Mouse (Mus musculus) CH12.LX (cell line): ENCODE data around the gene Cyth3. TPM values are rescaled to one million over a fixed set of nuclear protein-coding genes. Genes with fewer than 3 reads are reported as not detected.

Source experiments
- DNase-seq: peaks from one replicate; pipeline ENCODE4 v3.0.0-alpha.2; 2013; ENCODE audit errors: extremely low read depth
- H3K27ac ChIP-seq: 2 replicates; pipeline ENCODE4 v1.5.1; 2012; ENCODE audit warnings: low read depth, mild to moderate bottlenecking, control low read depth, moderate library complexity; ENCODE audit not compliant: insufficient read depth
- H3K27me3 ChIP-seq: replicated peaks from 2 replicates; pipeline ENCODE3; 2012; ENCODE audit warnings: inconsistent platforms
- H3K36me3 ChIP-seq, 2 experiments: replicated peaks in 1 of 2; 2 replicates each; pipeline versions ENCODE3 to v1.6.1; 2012; ENCODE audit warnings: inconsistent platforms in 1 of 2, low read length in 1 of 2, mild to moderate bottlenecking in 1 of 2, mixed read lengths in 1 of 2, moderate library complexity in 1 of 2; ENCODE audit not compliant: control insufficient read depth in 1 of 2, insufficient read depth in 1 of 2
- H3K4me1 ChIP-seq, 2 experiments: 2 replicates each; pipeline ENCODE4 v1.6.1; 2012; ENCODE audit warnings: inconsistent platforms in 1 of 2, moderate library complexity in 1 of 2; ENCODE audit not compliant: insufficient read depth in 2 of 2, control insufficient read depth in 1 of 2
- H3K4me2 ChIP-seq: 2 replicates; pipeline ENCODE4 v1.6.1; 2012; ENCODE audit warnings: low read depth, mild to moderate bottlenecking, control low read depth; ENCODE audit not compliant: poor library complexity, insufficient read depth, severe bottlenecking
- H3K4me3 ChIP-seq, 3 experiments: fragments of 150-350 bp in 1 of 3; sonication (generic) in 1 of 3; replicated peaks in 1 of 3; 2 replicates each; pipeline versions ENCODE3 to v1.5.1; 2011 to 2012; ENCODE audit warnings: low read depth in 2 of 3, low read length in 2 of 3, mild to moderate bottlenecking in 2 of 3, moderate library complexity in 2 of 3, control low read depth in 1 of 3, improper control_type of control experiment in 1 of 3, inconsistent platforms in 1 of 3, mixed read lengths in 1 of 3; ENCODE audit not compliant: poor library complexity in 1 of 3
- H3K79me2 ChIP-seq: replicated peaks from 2 replicates; pipeline ENCODE4 v1.6.1; 2012; ENCODE audit warnings: mild to moderate bottlenecking, moderate library complexity; ENCODE audit not compliant: control insufficient read depth, poor library complexity, insufficient read depth, severe bottlenecking; ENCODE audit errors: extremely low read depth
- H3K9ac ChIP-seq: 2 replicates; pipeline ENCODE4 v1.6.1; 2012; ENCODE audit warnings: low read depth, mild to moderate bottlenecking, control low read depth, moderate library complexity; ENCODE audit not compliant: insufficient read depth
- H3K9me3 ChIP-seq: replicated peaks from 2 replicates; pipeline ENCODE3; 2012; ENCODE audit warnings: low read length, inconsistent platforms, mixed read lengths
- BHLHE40 ChIP-seq: IDR thresholded peaks from 2 replicates; pipeline ENCODE4 v1.6.1; 2011; ENCODE audit warnings: mild to moderate bottlenecking, low read depth, low read length, improper control_type of control experiment
- CHD2 ChIP-seq: IDR thresholded peaks from 2 replicates; pipeline ENCODE4 v1.6.1; 2011; ENCODE audit warnings: low read length, improper control_type of control experiment
- CTCF ChIP-seq, 2 experiments: IDR thresholded peaks in 1 of 2; conservative IDR thresholded peaks in 1 of 2; 2 replicates each; pipeline ENCODE4 v1.5.1; 2011 to 2012; ENCODE audit warnings: low read depth in 2 of 2, low read length in 2 of 2, improper control_type of control experiment in 1 of 2, inconsistent platforms in 1 of 2, mild to moderate bottlenecking in 1 of 2, moderate library complexity in 1 of 2
- ELF1 ChIP-seq: IDR thresholded peaks from 2 replicates; pipeline ENCODE4 v1.6.1; 2014; ENCODE audit warnings: low read depth, mild to moderate bottlenecking, inconsistent platforms, low read length, improper control_type of control experiment
- ETS1 ChIP-seq: conservative IDR thresholded peaks from 2 replicates; pipeline ENCODE4 v1.6.1; 2012; ENCODE audit warnings: low read depth, mild to moderate bottlenecking, inconsistent platforms, low read length, improper control_type of control experiment, moderate library complexity
- HCFC1 ChIP-seq: IDR thresholded peaks from 2 replicates; pipeline ENCODE4 v1.6.1; 2012; ENCODE audit warnings: low read depth, mild to moderate bottlenecking, inconsistent platforms, low read length, improper control_type of control experiment
- IRF4 ChIP-seq: IDR thresholded peaks from 2 replicates; pipeline ENCODE4 v1.6.1; 2014; ENCODE audit warnings: low read depth, mild to moderate bottlenecking, inconsistent platforms, low read length, improper control_type of control experiment
- MAX ChIP-seq: IDR thresholded peaks from 2 replicates; pipeline ENCODE4 v1.6.1; 2011; ENCODE audit warnings: low read length, improper control_type of control experiment
- MAZ ChIP-seq: IDR thresholded peaks from 2 replicates; pipeline ENCODE4 v1.6.1; 2012; ENCODE audit warnings: low read depth, mild to moderate bottlenecking, inconsistent platforms, low read length, improper control_type of control experiment, moderate library complexity
- MEF2A ChIP-seq: IDR thresholded peaks from 2 replicates; pipeline ENCODE4 v1.6.1; 2014; ENCODE audit warnings: low read depth, mild to moderate bottlenecking, inconsistent platforms, low read length, improper control_type of control experiment, borderline replicate concordance
- MXI1 ChIP-seq: IDR thresholded peaks from 2 replicates; pipeline ENCODE4 v1.6.1; 2011; ENCODE audit warnings: mild to moderate bottlenecking, low read depth, low read length, improper control_type of control experiment
- NRF1 ChIP-seq: IDR thresholded peaks from 2 replicates; pipeline ENCODE4 v1.6.1; 2014; ENCODE audit warnings: low read depth, mild to moderate bottlenecking, inconsistent platforms, low read length, improper control_type of control experiment, moderate library complexity
- PAX5 ChIP-seq: IDR thresholded peaks from 2 replicates; pipeline ENCODE4 v1.6.1; 2012; ENCODE audit warnings: low read length, inconsistent platforms, mixed read lengths
- POLR2A ChIP-seq: IDR thresholded peaks from 2 replicates; pipeline ENCODE4 v1.6.1; 2011; ENCODE audit warnings: low read depth, mild to moderate bottlenecking, improper control_type of control experiment, low read length
- POLR2AphosphoS2 ChIP-seq: IDR thresholded peaks from 2 replicates; pipeline ENCODE4 v1.6.1; 2011; ENCODE audit warnings: low read depth, low read length, improper control_type of control experiment
- RAD21 ChIP-seq: IDR thresholded peaks from 2 replicates; pipeline ENCODE4 v1.6.1; 2011; ENCODE audit warnings: low read depth, mild to moderate bottlenecking, low read length, improper control_type of control experiment, moderate library complexity
- RCOR1 ChIP-seq: conservative IDR thresholded peaks from 2 replicates; pipeline ENCODE4 v1.6.1; 2012; ENCODE audit warnings: low read depth, mild to moderate bottlenecking, inconsistent platforms, low read length, improper control_type of control experiment
- SIN3A ChIP-seq: IDR thresholded peaks from 2 replicates; pipeline ENCODE4 v1.6.1; 2012; ENCODE audit warnings: low read length, improper control_type of control experiment, inconsistent platforms
- TBP ChIP-seq: conservative IDR thresholded peaks from 2 replicates; pipeline ENCODE4 v1.6.1; 2011; ENCODE audit warnings: low read depth, low read length, improper control_type of control experiment
- USF1 ChIP-seq: IDR thresholded peaks from 2 replicates; pipeline ENCODE4 v1.6.1; 2014; ENCODE audit warnings: low read depth, mild to moderate bottlenecking, inconsistent platforms, low read length, improper control_type of control experiment
- USF2 ChIP-seq: conservative IDR thresholded peaks from 2 replicates; pipeline ENCODE4 v1.6.1; 2011; ENCODE audit warnings: low read depth, low read length, improper control_type of control experiment
- ZC3H11A ChIP-seq: IDR thresholded peaks from 2 replicates; pipeline ENCODE4 v1.6.1; 2012; ENCODE audit warnings: low read depth, mild to moderate bottlenecking, inconsistent platforms, low read length, improper control_type of control experiment
- ZKSCAN1 ChIP-seq: IDR thresholded peaks from 2 replicates; pipeline ENCODE4 v1.6.1; 2012; ENCODE audit warnings: low read depth, inconsistent platforms, low read length, improper control_type of control experiment, borderline replicate concordance
- ZMIZ1 ChIP-seq: IDR thresholded peaks from 2 replicates; pipeline ENCODE4 v1.6.1; 2012; ENCODE audit warnings: low read depth, mild to moderate bottlenecking, inconsistent platforms, low read length, improper control_type of control experiment
- ZNF384 ChIP-seq: IDR thresholded peaks from 2 replicates; pipeline ENCODE4 v1.6.1; 2012; ENCODE audit warnings: low read depth, low read length, improper control_type of control experiment, inconsistent platforms
- dilution Hi-C: fragments of 300-500 bp; cut with MboI; formaldehyde crosslinking; loops from 2 replicates; pipeline ENCODE4 v1.14.3; 2020; ENCODE audit warnings: low sequenced_read_pairs; ENCODE audit not compliant: extremely low pct_unique_long_range_greater_than_20kb, extremely low pct_ligation_motif_present
- in situ Hi-C: fragments of 300-500 bp; cut with MboI; formaldehyde crosslinking; loops from 3 replicates; pipeline ENCODE4 v1.14.3; 2019; ENCODE audit warnings: low sequenced_read_pairs, low pct_ligation_motif_present, low pct_unique_long_range_greater_than_20kb, mixed read lengths
- polyA plus RNA-seq: library from polyadenylated mRNA; unstranded; fragments of >175 nt; gene quantifications from 2 replicates; pipeline ENCODE4 v1.2.1, GENCODE M21; 2012; ENCODE audit warnings: low read depth; ENCODE audit not compliant: insufficient read length
- total RNA-seq, 2 experiments: library from RNA; depleted of rRNA; stranded (reverse); fragments of 300-350 nt in 1 of 2; fragments of >200 nt in 1 of 2; gene quantifications; 2 replicates each; pipeline ENCODE4 v1.2.3; 2012 to 2014

Gene Cyth3
- total and polyA plus RNA-seq, 3 experiments = 3.3 to 5.4 (median 4.8) TPM

DNA sequence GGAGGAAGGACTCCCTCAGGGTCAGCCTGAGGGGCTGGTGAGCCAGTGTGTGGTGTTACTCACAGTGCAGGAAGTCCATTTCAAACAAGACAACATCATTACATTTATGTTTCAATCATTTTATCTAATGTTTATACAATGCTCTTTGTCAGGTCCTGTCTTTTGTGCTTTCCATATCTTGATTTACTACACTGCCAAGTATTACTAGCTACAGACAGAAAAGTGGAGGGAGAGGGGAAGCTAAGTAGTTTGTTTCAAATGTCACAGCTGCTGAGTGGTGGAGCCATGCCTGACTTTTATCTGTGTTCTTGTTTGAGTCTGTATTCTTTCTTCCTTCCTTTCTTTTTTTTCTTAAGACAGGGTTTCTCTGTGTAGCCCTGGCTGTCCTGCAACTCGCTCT lies 5.7 kb downstream of the Cyth3 start:
- Histone ChIP-seq H3K9ac (no peak overlapping the region), H3K79me2 (no peaks in the 10 kb centered on the region), H3K4me3 (no peak overlapping the region), H3K9me3 (peaks cover 5% of the 10 kb centered on the region), H3K27me3 (peaks cover 5% of the 10 kb centered on the region), H3K4me2 (no peak overlapping the region), H3K36me3 (no peaks in the 10 kb centered on the region), H3K4me1 (peaks cover 0 to 5% of the 10 kb centered on the region in 2 experiments; a peak in 2 of 4 replicates)
- dilution Hi-C loops (no loop called here), in situ Hi-C loops (loop anchor here (10.0 kb wide), 1 partner anchor 67 kb away; no protein-coding TSS in a partner anchor)
- DNase-seq = no peak
- TF ChIP-seq RCOR1 (no peak), POLR2AphosphoS2 (no peak), MAX (no peak), ZKSCAN1 (no peak), POLR2A (no peak), CTCF (conservative IDR thresholded peaks at IDR 0.05 in 1 of 2, IDR thresholded peaks at IDR 0.05 in 1 of 2; ENCODE audit: low read depth in 2 of 2, low read length in 2 of 2) (no peak), SIN3A (no peak), BHLHE40 (no peak), IRF4 (no peak), CHD2 (no peak), ETS1 (no peak), ZC3H11A (no peak), TBP (no peak)
- TF ChIP-seq, all 38 proteins: peak for 0
- no peak overlapping the region for H3K27ac ChIP-seq

DNA sequence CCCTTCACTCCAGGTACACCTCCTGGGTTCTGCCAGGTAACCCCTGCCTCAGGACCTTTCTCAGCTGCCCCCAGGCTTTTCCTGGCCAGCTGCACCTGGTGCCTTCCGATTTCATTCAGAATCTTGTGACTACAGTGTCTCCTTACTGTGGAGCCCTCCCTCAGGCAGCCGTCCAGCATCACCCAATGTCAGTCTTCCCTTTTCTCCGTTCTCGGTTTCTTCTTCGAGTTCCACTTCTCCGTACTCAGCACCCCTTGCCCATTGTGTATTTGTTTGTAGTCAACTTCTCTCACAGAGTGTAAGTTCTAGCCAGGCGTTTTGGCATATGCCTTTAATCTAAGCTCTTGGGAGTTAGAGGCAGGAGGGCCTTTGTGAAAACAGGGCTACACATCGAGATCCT lies 7.4 kb downstream of the Cyth3 start:
- no peaks in the 10 kb centered on the region for H3K27me3 ChIP-seq
- no peak for TF ChIP-seq HCFC1
- no peak for TF ChIP-seq PAX5
- no peak for TF ChIP-seq MXI1
- no peak for TF ChIP-seq CTCF (conservative IDR thresholded peaks at IDR 0.05 in 1 of 2, IDR thresholded peaks at IDR 0.05 in 1 of 2; ENCODE audit: low read depth in 2 of 2, low read length in 2 of 2)
- TF ChIP-seq ZNF384 = no peak
- TF ChIP-seq ZMIZ1 = no peak
- TF ChIP-seq NRF1 = no peak
- TF ChIP-seq MAZ = no peak
- TF ChIP-seq BHLHE40 = no peak
- no peak for TF ChIP-seq USF2
- no peak for TF ChIP-seq RCOR1
- TF ChIP-seq ZC3H11A = no peak
- no peak for TF ChIP-seq ELF1
- TF ChIP-seq MEF2A = no peak
- TF ChIP-seq MAX = no peak
- no peak for TF ChIP-seq USF1
- TF ChIP-seq RAD21 = no peak
- H3K36me3 ChIP-seq = no peaks in the 10 kb centered on the region
- H3K27ac ChIP-seq = no peak overlapping the region
- H3K4me2 ChIP-seq = no peak overlapping the region
- H3K4me1 ChIP-seq = peaks cover 9 to 14% of the 10 kb centered on the region in 2 experiments
- in situ Hi-C loops (loop anchor here (10.0 kb wide), 1 partner anchor 65 kb away; no protein-coding TSS in a partner anchor), dilution Hi-C loops (no loop called here)
- no peak overlapping the region for H3K9ac ChIP-seq
- no peaks in the 10 kb centered on the region for H3K79me2 ChIP-seq
- no peak for DNase-seq
- no peak overlapping the region for H3K4me3 ChIP-seq
- H3K9me3 ChIP-seq = peaks cover 5% of the 10 kb centered on the region
